Mouse (Mus musculus) embryonic facial prominence, embryonic 13.5 days (tissue): ENCODE measurements around the gene Capns2. TPM values are rescaled to one million over a fixed set of nuclear protein-coding genes. Genes with fewer than 3 reads are reported as not detected.

Experiments used
- ATAC-seq: fragments of 200-750 bp; cut with Nextera tagmentation; 2 replicates; pipeline ENCODE4 v1.8.0; 2017; ENCODE audit warnings: low read depth; ENCODE audit not compliant: insufficient number of reproducible peaks, insufficient read depth, low FRiP score, low TSS enrichment
- H3K27ac ChIP-seq: fragments of 300-500 bp; sonication (generic); 2 replicates; pipeline ENCODE4 v1.5.1; 2015; ENCODE audit warnings: moderate library complexity, mild to moderate bottlenecking, inconsistent platforms
- H3K27me3 ChIP-seq: fragments of 300-500 bp; sonication (generic); 2 replicates; pipeline ENCODE4 v1.6.1; 2015; ENCODE audit warnings: mild to moderate bottlenecking, inconsistent platforms
- H3K36me3 ChIP-seq: fragments of 300-500 bp; sonication (generic); 2 replicates; pipeline ENCODE4 v1.6.1; 2015; ENCODE audit warnings: mild to moderate bottlenecking, inconsistent platforms
- H3K4me1 ChIP-seq: fragments of 300-500 bp; sonication (generic); 2 replicates; pipeline ENCODE4 v1.6.1; 2015; ENCODE audit warnings: inconsistent platforms
- H3K4me2 ChIP-seq: fragments of 300-500 bp; sonication (generic); 2 replicates; pipeline ENCODE4 v1.6.1; 2015; ENCODE audit warnings: moderate library complexity, mild to moderate bottlenecking, inconsistent platforms
- H3K4me3 ChIP-seq: fragments of 300-500 bp; sonication (generic); 2 replicates; pipeline ENCODE4 v1.5.1; 2015; ENCODE audit warnings: mild to moderate bottlenecking, inconsistent platforms
- H3K9ac ChIP-seq: fragments of 300-500 bp; sonication (generic); 2 replicates; pipeline ENCODE4 v1.6.1; 2015; ENCODE audit warnings: mild to moderate bottlenecking, inconsistent platforms
- H3K9me3 ChIP-seq: fragments of 300-500 bp; sonication (generic); 2 replicates; pipeline ENCODE4 v1.6.1; 2016; ENCODE audit warnings: inconsistent platforms
- WGBS: fragments of 180-500 bp; shearing (Covaris S2); methylation state at CpG from one replicate; pipeline ENCODE4 v1.1.7; 2015; ENCODE audit warnings: mixed read lengths; 5-methylcytosine and 5-hydroxymethylcytosine counted together
- microRNA-seq: library from miRNA; unstranded; fragments of <30 nt; microRNA quantifications from one replicate; pipeline ENCODE4, GENCODE M21; 2016
- polyA plus RNA-seq: library from polyadenylated mRNA; unstranded; fragments of >200 nt; fragmentation: Nextera tagmentation; extraction: Ambion mirVana; gene quantifications from 2 replicates; pipeline ENCODE4 v1.2.1, GENCODE M21; 2015

The Capns2 gene
- polyA plus RNA-seq, 1 experiment from 2014 or later, result 9.4 TPM

DNA sequence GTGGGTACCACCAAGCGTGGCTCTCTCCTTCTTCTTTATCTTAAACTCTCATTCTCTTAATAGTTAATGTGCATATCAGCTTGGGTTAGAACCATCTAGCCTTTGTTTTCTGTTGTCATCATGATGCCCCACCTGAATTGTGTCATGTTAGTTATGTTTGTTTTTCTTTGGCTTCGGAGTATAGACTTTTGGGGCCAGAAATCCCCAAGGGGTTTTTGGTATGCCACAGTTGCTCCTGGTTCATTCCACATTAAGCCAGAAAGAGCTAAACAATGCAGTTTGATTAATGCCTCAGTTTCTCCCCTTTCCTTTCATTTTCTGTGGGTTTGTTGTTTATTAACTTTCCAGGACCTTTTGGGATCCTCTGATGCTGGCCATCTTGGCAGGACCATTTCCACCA, 7.2 kb downstream of the Capns2 start:
- no peaks in the 10 kb centered on the region for H3K9me3 ChIP-seq
- H3K4me3 ChIP-seq, result no peak overlapping the region
- 79% methylated on average over 2 of the region's 2 CpGs for WGBS
- peaks cover 6% of the 10 kb centered on the region; the same call in 1 of the 2 replicates for H3K4me1 ChIP-seq
- no peaks in the 10 kb centered on the region for H3K36me3 ChIP-seq
- H3K4me2 ChIP-seq, result no peak overlapping the region
- H3K9ac ChIP-seq, result no peak overlapping the region
- ATAC-seq, result no peak
- H3K27ac ChIP-seq, result no peak overlapping the region
- no peaks in the 10 kb centered on the region for H3K27me3 ChIP-seq

DNA sequence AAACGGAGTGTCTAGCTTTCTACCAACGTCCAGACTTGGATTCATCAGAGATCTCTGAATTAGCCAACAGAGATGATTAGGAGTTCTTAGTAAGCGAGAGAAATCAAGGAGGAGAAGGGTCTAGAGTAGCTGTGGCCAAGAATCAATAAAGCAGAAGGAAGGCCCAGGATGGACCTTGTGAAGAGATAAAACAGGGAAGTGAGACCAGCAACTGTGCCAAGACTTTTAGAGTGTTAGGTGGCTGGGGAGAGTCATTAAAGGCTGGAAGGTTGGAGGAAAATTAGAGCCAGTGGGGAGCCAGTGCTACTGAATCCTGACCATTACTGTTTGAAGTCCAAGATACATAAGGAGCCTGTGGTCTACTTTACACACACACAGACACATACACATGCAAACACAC, 10.3 kb downstream of the Capns2 start:
- Histone ChIP-seq H3K9me3 (no peaks in the 10 kb centered on the region), H3K36me3 (no peaks in the 10 kb centered on the region), H3K4me3 (no peak overlapping the region), H3K27me3 (no peaks in the 10 kb centered on the region), H3K9ac (no peak overlapping the region), H3K27ac (no peak overlapping the region), H3K4me2 (no peak overlapping the region), H3K4me1 (peaks cover 7% of the 10 kb centered on the region; the same call in 1 of the 2 replicates)
- WGBS, result 73% methylated on average over 3 of the region's 3 CpGs
- ATAC-seq, result no peak

DNA sequence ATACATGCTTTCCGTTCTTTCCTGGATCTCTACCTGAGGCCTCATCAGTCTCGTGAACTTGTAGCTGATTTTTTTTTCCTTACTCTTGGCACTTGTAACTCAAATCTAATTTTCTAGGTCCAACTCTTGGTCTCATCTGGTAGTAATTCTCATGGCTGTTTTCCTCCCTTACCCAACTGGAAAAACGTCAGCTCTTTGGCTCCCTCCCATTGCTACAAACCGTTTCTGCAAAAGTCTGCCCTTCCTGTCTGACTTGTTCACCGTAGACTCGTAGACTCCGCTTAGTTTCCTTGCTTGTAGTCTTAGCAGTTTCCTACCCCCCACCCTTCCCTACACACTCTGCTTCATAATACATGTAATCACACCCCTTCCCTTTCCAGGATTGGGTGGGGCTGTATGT, 12.2 kb downstream of the Capns2 start:
- Histone ChIP-seq H3K27me3 (no peaks in the 10 kb centered on the region), H3K4me2 (no peak overlapping the region), H3K4me3 (no peak overlapping the region), H3K9me3 (no peaks in the 10 kb centered on the region), H3K27ac (peak overlapping the region; percentile 48), H3K4me1 (peaks cover 7% of the 10 kb centered on the region; the same call in 1 of the 2 replicates), H3K36me3 (no peaks in the 10 kb centered on the region), H3K9ac (no peak overlapping the region)
- 36% methylated on average over 7 of the region's 7 CpGs for WGBS
- ATAC-seq, result no peak

DNA sequence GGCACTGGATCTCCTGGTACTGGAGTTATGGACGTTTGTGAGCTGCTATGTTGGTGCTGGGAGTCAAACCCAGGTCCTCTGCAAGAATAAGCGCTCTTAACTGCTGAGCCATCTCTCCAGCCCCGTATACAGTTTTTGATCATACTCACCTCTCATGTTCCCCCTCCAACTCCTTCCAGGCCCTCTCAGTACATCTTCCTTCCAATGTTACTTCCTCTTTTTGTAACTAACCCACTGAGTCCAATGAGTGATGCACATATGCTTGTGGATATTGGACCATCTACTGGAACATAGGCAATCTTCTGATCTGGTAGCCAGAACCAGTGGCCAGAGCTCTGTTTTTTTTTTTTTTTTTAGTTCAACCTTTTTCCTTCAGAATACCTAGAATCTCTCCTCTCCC, 14.9 kb downstream of the Capns2 start:
- Histone ChIP-seq H3K27me3 (no peaks in the 10 kb centered on the region), H3K4me1 (peaks cover 10% of the 10 kb centered on the region; the same call in 1 of the 2 replicates), H3K9ac (no peak overlapping the region), H3K4me2 (no peak overlapping the region), H3K36me3 (no peaks in the 10 kb centered on the region), H3K9me3 (no peaks in the 10 kb centered on the region), H3K27ac (no peak overlapping the region), H3K4me3 (no peak overlapping the region)
- 83% methylated on average over 3 of the region's 3 CpGs for WGBS
- no peak for ATAC-seq

DNA sequence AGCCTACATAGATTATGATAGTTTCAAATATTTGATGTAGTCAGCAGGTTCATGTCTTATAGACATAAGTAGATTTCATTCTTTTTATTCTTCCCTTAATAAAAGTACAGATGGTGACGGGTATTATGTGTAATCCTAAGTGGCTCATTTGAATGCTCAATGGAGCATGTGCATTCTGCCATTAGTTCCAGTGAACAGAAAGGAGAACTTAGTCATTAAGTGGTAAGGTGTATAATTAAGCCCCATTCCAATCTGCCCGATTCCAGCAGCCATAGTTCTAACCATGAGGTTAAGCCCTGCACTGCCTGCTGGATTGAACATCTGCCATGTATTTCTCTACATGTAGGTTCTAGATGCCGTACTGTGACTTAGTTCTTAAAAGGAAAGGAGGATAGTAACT, 20.6 kb downstream of the Capns2 start:
- no peak overlapping the region for H3K4me3 ChIP-seq
- no peak for ATAC-seq
- H3K27ac ChIP-seq, result no peak overlapping the region
- no peaks in the 10 kb centered on the region for H3K27me3 ChIP-seq
- no peak overlapping the region for H3K4me2 ChIP-seq
- no peaks in the 10 kb centered on the region for H3K36me3 ChIP-seq
- peaks cover 14% of the 10 kb centered on the region for H3K4me1 ChIP-seq
- no peaks in the 10 kb centered on the region for H3K9me3 ChIP-seq
- WGBS, result 82% methylated on average over 3 of the region's 3 CpGs
- H3K9ac ChIP-seq, result no peak overlapping the region

DNA sequence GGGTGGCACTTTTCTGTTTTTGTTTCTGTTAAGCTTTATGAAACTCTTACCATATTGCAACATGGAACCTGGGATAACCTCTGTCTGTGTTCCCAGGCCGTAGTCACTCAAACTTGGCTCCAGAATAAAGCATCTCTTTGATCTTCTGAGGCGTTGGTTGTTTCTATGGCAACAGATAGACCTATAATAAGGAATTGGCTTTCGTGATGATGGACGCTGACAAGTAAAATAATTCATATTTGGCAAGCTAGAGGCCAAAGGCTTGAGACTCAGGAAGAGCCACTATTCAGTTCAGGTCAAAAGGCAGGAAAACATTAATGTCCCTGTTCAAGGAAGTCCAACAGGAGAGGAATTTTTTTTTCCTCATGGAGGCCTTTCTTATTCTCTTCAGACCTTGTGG, 27.8 kb downstream of the Capns2 start:
- H3K4me2 ChIP-seq, result no peak overlapping the region
- H3K27me3 ChIP-seq, result no peaks in the 10 kb centered on the region
- no peaks in the 10 kb centered on the region for H3K4me1 ChIP-seq
- no peak for ATAC-seq
- H3K36me3 ChIP-seq, result no peaks in the 10 kb centered on the region
- no peak overlapping the region for H3K4me3 ChIP-seq
- WGBS, result 65% methylated on average over 4 of the region's 4 CpGs
- no peak overlapping the region for H3K27ac ChIP-seq
- H3K9me3 ChIP-seq, result peaks cover 9% of the 10 kb centered on the region; the same call in 1 of the 2 replicates
- no peak overlapping the region for H3K9ac ChIP-seq

DNA sequence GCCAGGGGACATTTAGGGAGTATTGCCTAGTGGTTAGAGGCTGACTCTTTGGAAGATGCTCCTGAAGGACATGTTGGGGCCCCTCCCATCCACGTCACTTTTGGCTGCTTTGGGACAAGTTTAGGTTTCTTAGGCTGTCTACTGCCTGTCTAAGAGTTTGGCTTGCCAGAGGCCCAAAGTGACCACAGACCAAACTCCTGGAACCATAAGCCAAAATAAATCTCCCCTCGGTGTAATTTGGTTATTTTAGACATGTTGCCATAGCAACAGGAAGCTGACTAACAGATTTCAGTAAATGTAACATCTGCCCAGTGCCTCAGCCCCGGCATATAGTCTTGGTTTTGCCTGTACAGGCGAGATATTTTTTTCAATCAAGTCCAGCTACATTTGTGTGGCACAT, 36.8 kb downstream of the Capns2 start:
- Histone ChIP-seq H3K27ac (no peak overlapping the region), H3K9ac (no peak overlapping the region), H3K4me1 (no peaks in the 10 kb centered on the region), H3K36me3 (no peaks in the 10 kb centered on the region), H3K27me3 (no peaks in the 10 kb centered on the region), H3K9me3 (no peaks in the 10 kb centered on the region), H3K4me3 (no peak overlapping the region), H3K4me2 (no peak overlapping the region)
- WGBS, result 70% methylated on average over 4 of the region's 4 CpGs
- ATAC-seq, result no peak

DNA sequence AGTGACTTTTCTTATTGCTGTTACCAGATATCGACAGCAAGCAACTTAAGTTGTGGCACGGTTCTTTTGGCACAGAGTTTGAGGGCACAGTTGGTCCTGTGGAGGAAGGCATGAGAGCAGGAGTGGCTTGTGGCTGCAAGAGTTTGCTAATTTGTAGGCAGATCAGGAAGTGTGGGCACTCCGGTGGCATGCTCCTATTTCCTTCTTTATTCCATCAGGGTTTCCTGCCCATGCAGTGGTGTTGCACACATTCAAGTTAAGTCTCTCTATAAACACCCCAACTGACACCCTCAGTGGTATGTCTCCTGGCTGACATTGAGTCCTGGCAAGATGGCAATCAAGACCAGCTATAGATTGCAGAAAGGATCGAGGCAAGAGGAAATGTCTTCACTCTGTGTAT, 47.9 kb downstream of the Capns2 start:
- no peak for ATAC-seq

DNA sequence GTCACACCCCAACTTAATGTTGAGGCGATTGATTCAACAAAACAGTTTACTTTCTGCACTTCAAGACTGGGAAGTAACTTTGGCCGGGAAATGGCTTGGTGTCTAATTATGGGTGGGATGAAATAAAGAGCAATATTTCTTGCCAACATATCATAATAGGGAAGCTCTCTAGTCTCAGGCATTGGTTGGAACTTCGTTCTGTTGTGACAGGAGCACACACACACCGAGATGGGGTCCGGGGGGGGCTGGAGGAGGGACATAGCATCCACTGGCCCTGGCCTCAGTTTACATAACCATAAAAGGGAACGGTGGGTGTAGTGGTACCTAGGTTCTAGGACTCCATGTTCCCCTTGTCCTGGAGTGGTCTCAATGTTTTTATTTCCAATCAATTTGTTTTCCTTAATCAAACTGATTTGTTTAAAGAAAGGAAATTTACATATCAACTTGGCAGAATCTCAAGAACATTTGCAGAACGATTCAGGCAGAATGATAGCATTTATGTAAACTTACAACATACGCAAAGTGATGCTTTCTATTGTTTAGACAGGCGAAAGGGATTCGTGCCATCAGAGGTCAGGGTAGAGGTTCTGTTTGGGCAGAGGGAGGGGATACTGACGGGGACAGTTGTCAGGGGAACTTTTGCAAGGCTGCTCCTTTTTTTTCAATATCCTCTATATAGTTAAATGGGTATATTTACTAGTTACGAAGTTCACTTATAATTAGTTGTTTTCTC, 49.6 kb downstream of the Capns2 start:
- Histone ChIP-seq H3K4me2 (no peak overlapping the region), H3K27me3 (no peaks in the 10 kb centered on the region), H3K9ac (no peak overlapping the region), H3K27ac (no peak overlapping the region), H3K4me3 (no peak overlapping the region), H3K36me3 (no peaks in the 10 kb centered on the region), H3K9me3 (no peaks in the 10 kb centered on the region), H3K4me1 (no peaks in the 10 kb centered on the region)
- ATAC-seq, result no peak
- 82% methylated on average over 12 of the region's 12 CpGs for WGBS

More for the DNA sequence above, 47.9 kb downstream of the Capns2 start:
- H3K9ac ChIP-seq, result no peak overlapping the region
- WGBS, result 88% methylated on average over 4 of the region's 4 CpGs
- H3K27me3 ChIP-seq, result no peaks in the 10 kb centered on the region
- no peak overlapping the region for H3K4me2 ChIP-seq
- H3K4me1 ChIP-seq, result no peaks in the 10 kb centered on the region
- no peaks in the 10 kb centered on the region for H3K9me3 ChIP-seq
- H3K27ac ChIP-seq, result no peak overlapping the region
- no peak overlapping the region for H3K4me3 ChIP-seq
- no peaks in the 10 kb centered on the region for H3K36me3 ChIP-seq

Small RNAs within 50 kb of the gene (microRNA-seq; reads per million reads assigned to microRNA genes)
- gene Gm22151, result not detected

Other genes starting within 250 kb of the Capns2 start
- gene Irx6, start 227.1 kb upstream of the Capns2 start, polyA plus RNA-seq, result 1.0 and 1.1 TPM in 2 replicates
- 256 and 306 TPM in 2 replicates for gene Mmp2, start 74.1 kb upstream of the Capns2 start, polyA plus RNA-seq
- 8.5 and 9.4 TPM in 2 replicates for gene Lpcat2, start 46.1 kb upstream of the Capns2 start, polyA plus RNA-seq
- gene Slc6a2, start 58.7 kb downstream of the Capns2 start, polyA plus RNA-seq, result 0.74 and 0.87 TPM in 2 replicates
- gene Ces1a, start 146.8 kb downstream of the Capns2 start, polyA plus RNA-seq, result 0.25 TPM in 1 of 2 replicates, not detected in the other
- gene Ces1b, start 178.6 kb downstream of the Capns2 start, polyA plus RNA-seq, result not detected in 2 replicates
- gene Ces1c, start 229.9 kb downstream of the Capns2 start, polyA plus RNA-seq, result 0.17 TPM in 1 of 2 replicates, not detected in the other